Mouse (Mus musculus): ENCODE results near the gene Ttll1.

DNA sequence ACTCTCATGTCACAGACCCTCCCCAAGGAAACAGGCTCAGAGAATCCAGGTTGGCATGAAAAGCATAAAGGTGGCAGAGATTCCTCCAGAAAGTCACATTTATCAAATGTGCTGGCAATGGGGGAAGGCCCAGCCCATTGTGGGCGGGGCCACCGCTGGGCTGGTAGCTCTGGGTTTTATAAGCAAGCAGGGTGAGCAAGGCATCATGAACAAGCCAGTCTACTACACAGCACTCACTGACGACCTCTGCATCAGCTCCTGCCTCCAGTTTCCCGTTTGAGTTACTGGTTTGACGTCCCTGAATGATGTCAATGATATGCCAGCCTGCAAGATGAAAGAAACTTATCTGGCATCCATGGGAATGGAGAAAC, 36.2 kb downstream of the Ttll1 start:
- no peak for TF ChIP-seq CTCF (IDR thresholded peaks at IDR 0.05)
- no peak for TF ChIP-seq EP300 (IDR thresholded peaks at IDR 0.05)
